Mouse (Mus musculus): ENCODE measurements around the gene Bmp6. TPM values are rescaled to one million over a fixed set of nuclear protein-coding genes. Genes with fewer than 3 reads are reported as not detected.

The Bmp6 gene
- total and polyA plus RNA-seq, 3 experiments = 0.05 TPM; not detected in 2

GRCm38 (mm10) chr13:38343202-38343601 is 1.7 kb upstream of the Bmp6 start:
- no peak for ATAC-seq (ENCODE audit: extremely low read depth, insufficient number of reproducible peaks, low FRiP score, poor library complexity, severe bottlenecking)
- TF ChIP-seq GATA1 (IDR thresholded peaks at IDR 0.05; ENCODE audit: borderline replicate concordance, low read length) = no peak
- TF ChIP-seq GATA2 (IDR thresholded peaks at IDR 0.05; ENCODE audit: borderline replicate concordance, low read depth, low read length) = no peak
- no peak for TF ChIP-seq TAL1 (conservative IDR thresholded peaks at IDR 0.05; ENCODE audit: low read depth, low read length)
- no peak for TF ChIP-seq CTCF (IDR thresholded peaks at IDR 0.05; ENCODE audit: low read depth, low read length)
- TF ChIP-seq POLR2AphosphoS5 (IDR thresholded peaks at IDR 0.05; ENCODE audit: insufficient replicate concordance, low read depth, low read length) = no peak

GRCm38 (mm10) chr13:38345431-38345820 is 519 bp downstream of the Bmp6 start:
- Histone ChIP-seq H3K4me3 (ENCODE audit: low read depth, low read length) (0 out of 2 replicates have a peak overlapping the region, but pooled peaks have one; percentile 7), H3K36me3 (replicated peaks) (no peaks in the 10 kb centered on the region), H3K27me3 (ENCODE audit: insufficient read depth, low read length) (peaks cover 27% of the 10 kb centered on the region; the same call in 1 of the 2 replicates), H3K9me3 (replicated peaks) (peaks cover 16% of the 10 kb centered on the region), H3K4me1 (ENCODE audit: insufficient read depth, low read depth, low read length) (no peaks in the 10 kb centered on the region)
- TF ChIP-seq GATA1 (IDR thresholded peaks at IDR 0.05; ENCODE audit: borderline replicate concordance, low read length) = no peak
- TF ChIP-seq TAL1 (conservative IDR thresholded peaks at IDR 0.05; ENCODE audit: low read depth, low read length) = no peak
- TF ChIP-seq POLR2AphosphoS5 (IDR thresholded peaks at IDR 0.05; ENCODE audit: insufficient replicate concordance, low read depth, low read length) = no peak
- no peak for TF ChIP-seq GATA2 (IDR thresholded peaks at IDR 0.05; ENCODE audit: borderline replicate concordance, low read depth, low read length)
- TF ChIP-seq CTCF (IDR thresholded peaks at IDR 0.05; ENCODE audit: low read depth, low read length) = no peak
- ATAC-seq (ENCODE audit: extremely low read depth, insufficient number of reproducible peaks, low FRiP score, poor library complexity, severe bottlenecking) (no peak), DNase-seq (ENCODE audit: low spot score) (no peak)

More at GRCm38 (mm10) chr13:38343202-38343601, 1.7 kb upstream of the Bmp6 start:
- Histone ChIP-seq H3K4me1 (ENCODE audit: insufficient read depth, low read depth, low read length) (no peaks in the 10 kb centered on the region), H3K4me3 (ENCODE audit: low read depth, low read length) (no peak overlapping the region), H3K36me3 (replicated peaks) (no peaks in the 10 kb centered on the region), H3K27me3 (ENCODE audit: insufficient read depth, low read length) (peaks cover 24% of the 10 kb centered on the region; the same call in 1 of the 2 replicates), H3K9me3 (replicated peaks) (peaks cover 16% of the 10 kb centered on the region)
- no peak for DNase-seq (ENCODE audit: low spot score)

- no peaks in the 10 kb centered on the region for H3K36me3 ChIP-seq (replicated peaks)
- ATAC-seq (ENCODE audit: extremely low read depth, insufficient number of reproducible peaks, low FRiP score, poor library complexity, severe bottlenecking) (no peak), DNase-seq (ENCODE audit: low spot score) (no peak)
- no peak overlapping the region for H3K4me3 ChIP-seq (ENCODE audit: low read depth, low read length)
- no peak for TF ChIP-seq CTCF (IDR thresholded peaks at IDR 0.05; ENCODE audit: low read depth, low read length)
- TF ChIP-seq GATA2 (IDR thresholded peaks at IDR 0.05; ENCODE audit: borderline replicate concordance, low read depth, low read length) = no peak
- TF ChIP-seq POLR2AphosphoS5 (IDR thresholded peaks at IDR 0.05; ENCODE audit: insufficient replicate concordance, low read depth, low read length) = no peak
- TF ChIP-seq GATA1 (IDR thresholded peaks at IDR 0.05; ENCODE audit: borderline replicate concordance, low read length) = no peak
- no peak for TF ChIP-seq TAL1 (conservative IDR thresholded peaks at IDR 0.05; ENCODE audit: low read depth, low read length)
- H3K27me3 ChIP-seq (ENCODE audit: insufficient read depth, low read length) = peaks cover 30% of the 10 kb centered on the region; the same call in 1 of the 2 replicates
- H3K4me1 ChIP-seq (ENCODE audit: insufficient read depth, low read depth, low read length) = no peaks in the 10 kb centered on the region
- peaks cover 16% of the 10 kb centered on the region for H3K9me3 ChIP-seq (replicated peaks)
Measured at GRCm38 (mm10) chr13:38346096-38346915, 1.4 kb downstream of the Bmp6 start.

GRCm38 (mm10) chr13:38347021-38347774 is 2.3 kb downstream of the Bmp6 start:
- no peak for DNase-seq (ENCODE audit: low spot score)
- Histone ChIP-seq H3K4me3 (ENCODE audit: low read depth, low read length) (no peak overlapping the region), H3K27me3 (ENCODE audit: insufficient read depth, low read length) (peaks cover 35% of the 10 kb centered on the region; the same call in 1 of the 2 replicates), H3K4me1 (ENCODE audit: insufficient read depth, low read depth, low read length) (no peaks in the 10 kb centered on the region), H3K9me3 (replicated peaks) (peaks cover 16% of the 10 kb centered on the region), H3K36me3 (replicated peaks) (no peaks in the 10 kb centered on the region)
- ATAC-seq (ENCODE audit: extremely low read depth, insufficient number of reproducible peaks, low FRiP score, poor library complexity, severe bottlenecking) = no peak
- TF ChIP-seq CTCF (IDR thresholded peaks at IDR 0.05; ENCODE audit: low read depth, low read length) (no peak), TAL1 (conservative IDR thresholded peaks at IDR 0.05; ENCODE audit: low read depth, low read length) (no peak)

- H3K27me3 ChIP-seq (ENCODE audit: insufficient read depth, low read length) = peaks cover 36% of the 10 kb centered on the region; the same call in 1 of the 2 replicates
- no peak overlapping the region for H3K4me3 ChIP-seq (ENCODE audit: low read depth, low read length)
- H3K4me1 ChIP-seq (ENCODE audit: insufficient read depth, low read depth, low read length) = no peaks in the 10 kb centered on the region
- ATAC-seq (ENCODE audit: extremely low read depth, insufficient number of reproducible peaks, low FRiP score, poor library complexity, severe bottlenecking) = no peak
- no peak for TF ChIP-seq GATA1 (IDR thresholded peaks at IDR 0.05; ENCODE audit: borderline replicate concordance, low read length)
- no peak for TF ChIP-seq TAL1 (conservative IDR thresholded peaks at IDR 0.05; ENCODE audit: low read depth, low read length)
- TF ChIP-seq GATA2 (IDR thresholded peaks at IDR 0.05; ENCODE audit: borderline replicate concordance, low read depth, low read length) = no peak
- no peak for TF ChIP-seq POLR2AphosphoS5 (IDR thresholded peaks at IDR 0.05; ENCODE audit: insufficient replicate concordance, low read depth, low read length)
- TF ChIP-seq CTCF (IDR thresholded peaks at IDR 0.05; ENCODE audit: low read depth, low read length) = no peak
- peaks cover 16% of the 10 kb centered on the region for H3K9me3 ChIP-seq (replicated peaks)
- DNase-seq (ENCODE audit: low spot score) = no peak
- no peaks in the 10 kb centered on the region for H3K36me3 ChIP-seq (replicated peaks)
Measured at GRCm38 (mm10) chr13:38347775-38348135, 2.8 kb downstream of the Bmp6 start.

GRCm38 (mm10) chr13:38349046-38349445 is 4.1 kb downstream of the Bmp6 start:
- H3K27me3 ChIP-seq (ENCODE audit: insufficient read depth, low read length) = peaks cover 36% of the 10 kb centered on the region; the same call in 1 of the 2 replicates

More at GRCm38 (mm10) chr13:38349046-38349445, 4.1 kb downstream of the Bmp6 start:
- DNase-seq (ENCODE audit: low spot score) (no peak), ATAC-seq (ENCODE audit: extremely low read depth, insufficient number of reproducible peaks, low FRiP score, poor library complexity, severe bottlenecking) (no peak)
- peaks cover 16% of the 10 kb centered on the region for H3K9me3 ChIP-seq (replicated peaks)
- no peaks in the 10 kb centered on the region for H3K4me1 ChIP-seq (ENCODE audit: insufficient read depth, low read depth, low read length)
- TF ChIP-seq POLR2AphosphoS5 (IDR thresholded peaks at IDR 0.05; ENCODE audit: insufficient replicate concordance, low read depth, low read length) (no peak), GATA1 (IDR thresholded peaks at IDR 0.05; ENCODE audit: borderline replicate concordance, low read length) (no peak), CTCF (IDR thresholded peaks at IDR 0.05; ENCODE audit: low read depth, low read length) (no peak), TAL1 (conservative IDR thresholded peaks at IDR 0.05; ENCODE audit: low read depth, low read length) (no peak), GATA2 (IDR thresholded peaks at IDR 0.05; ENCODE audit: borderline replicate concordance, low read depth, low read length) (no peak)
- no peak overlapping the region for H3K4me3 ChIP-seq (ENCODE audit: low read depth, low read length)
- no peaks in the 10 kb centered on the region for H3K36me3 ChIP-seq (replicated peaks)

Measured in G1E (cell line).